Mouse (Mus musculus) heart, embryonic 11.5 days (tissue): ENCODE data around the gene Kynu. TPM values are rescaled to one million over a fixed set of nuclear protein-coding genes. Genes with fewer than 3 reads are reported as not detected.

Source experiments
- ATAC-seq: fragments of 200-750 bp; cut with Nextera tagmentation; replicated peaks from 2 replicates; pipeline ENCODE4 v1.8.0; 2017; ENCODE audit warnings: moderate library complexity; ENCODE audit not compliant: insufficient number of reproducible peaks, low FRiP score, low TSS enrichment
- H3K27ac ChIP-seq: fragments of 300-500 bp; sonication (generic); 2 replicates; pipeline ENCODE4 v1.5.1; 2014; ENCODE audit warnings: mild to moderate bottlenecking, low read depth, low read length
- H3K27me3 ChIP-seq: fragments of 300-500 bp; sonication (generic); 2 replicates; pipeline ENCODE4 v1.6.1; 2014; ENCODE audit warnings: mild to moderate bottlenecking, low read length, mixed read lengths; ENCODE audit not compliant: control insufficient read depth, insufficient read depth
- H3K36me3 ChIP-seq: fragments of 300-500 bp; sonication (generic); 2 replicates; pipeline ENCODE4 v1.6.1; 2014; ENCODE audit warnings: mild to moderate bottlenecking, low read length, moderate library complexity, mixed read lengths; ENCODE audit not compliant: control insufficient read depth, insufficient read depth
- H3K4me1 ChIP-seq: fragments of 300-500 bp; sonication (generic); 2 replicates; pipeline ENCODE4 v1.6.1; 2014; ENCODE audit warnings: low read length; ENCODE audit not compliant: control insufficient read depth, insufficient read depth
- H3K4me2 ChIP-seq: fragments of 300-500 bp; sonication (generic); 2 replicates; pipeline ENCODE4 v1.6.1; 2014; ENCODE audit warnings: mild to moderate bottlenecking, moderate library complexity
- H3K4me3 ChIP-seq: fragments of 300-500 bp; sonication (generic); 2 replicates; pipeline ENCODE4 v1.5.1; 2014; ENCODE audit warnings: low read depth, low read length
- H3K9ac ChIP-seq: fragments of 300-500 bp; sonication (generic); 2 replicates; pipeline ENCODE4 v1.6.1; 2014; ENCODE audit warnings: mild to moderate bottlenecking, low read depth, low read length, moderate library complexity
- H3K9me3 ChIP-seq: fragments of 300-500 bp; sonication (generic); replicated peaks from 2 replicates; pipeline ENCODE4 v1.6.1; 2016; ENCODE audit warnings: low read length; ENCODE audit not compliant: control insufficient read depth
- WGBS: fragments of 180-500 bp; shearing (Covaris S2); extraction: QIAGEN DNeasy Blood & Tissue Kit; methylation state at CpG from one replicate; pipeline ENCODE4 v1.1.7; 2014; ENCODE audit not compliant: insufficient replicate concordance; 5-methylcytosine and 5-hydroxymethylcytosine counted together
- polyA plus RNA-seq: library from polyadenylated mRNA; unstranded; fragments of >200 nt; fragmentation: Nextera tagmentation; extraction: Ambion mirVana; gene quantifications from 2 replicates; pipeline ENCODE4 v1.2.1, GENCODE M21; 2014

Kynu gene
- polyA plus RNA-seq, 1 experiment from 2014 or later: not detected

GRCm38 (mm10) chr2:43556985-43557384 lies 1.9 kb downstream of the Kynu start:
- Histone ChIP-seq H3K4me2 (no peak overlapping the region), H3K36me3 (no peaks in the 10 kb centered on the region), H3K27ac (no peak overlapping the region), H3K27me3 (no peaks in the 10 kb centered on the region), H3K4me1 (no peaks in the 10 kb centered on the region), H3K4me3 (no peak overlapping the region), H3K9ac (no peak overlapping the region), H3K9me3 (no peaks in the 10 kb centered on the region)
- no peak for ATAC-seq
- 81% methylated on average over 3 of the region's 3 CpGs for WGBS

DNA sequence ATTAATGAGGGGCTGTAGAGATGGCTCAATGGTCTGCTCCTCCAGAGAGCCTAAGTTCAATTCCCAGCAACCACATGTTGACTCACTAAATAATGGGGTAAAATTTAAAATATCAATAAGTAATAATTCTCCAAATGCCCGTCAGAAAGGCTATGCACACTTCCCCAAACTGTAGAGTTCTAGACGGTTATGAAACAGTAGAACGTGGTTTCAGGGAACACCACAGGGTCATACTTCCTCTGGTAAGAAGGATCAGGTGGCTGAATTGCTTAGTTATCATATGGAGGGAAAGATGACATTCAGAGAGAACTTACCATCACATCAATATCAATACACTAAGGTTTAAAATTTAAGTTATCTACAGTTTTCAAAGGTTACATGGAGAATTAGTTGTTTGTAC lies 6.1 kb downstream of the Kynu start:
- Histone ChIP-seq H3K4me1 (no peaks in the 10 kb centered on the region), H3K9me3 (no peaks in the 10 kb centered on the region), H3K27ac (no peak overlapping the region), H3K9ac (no peak overlapping the region), H3K27me3 (no peaks in the 10 kb centered on the region), H3K4me2 (no peak overlapping the region), H3K36me3 (no peaks in the 10 kb centered on the region), H3K4me3 (no peak overlapping the region)
- no peak for ATAC-seq
- 87% methylated on average over 3 of the region's 3 CpGs for whole genome bisulfite sequencing

DNA sequence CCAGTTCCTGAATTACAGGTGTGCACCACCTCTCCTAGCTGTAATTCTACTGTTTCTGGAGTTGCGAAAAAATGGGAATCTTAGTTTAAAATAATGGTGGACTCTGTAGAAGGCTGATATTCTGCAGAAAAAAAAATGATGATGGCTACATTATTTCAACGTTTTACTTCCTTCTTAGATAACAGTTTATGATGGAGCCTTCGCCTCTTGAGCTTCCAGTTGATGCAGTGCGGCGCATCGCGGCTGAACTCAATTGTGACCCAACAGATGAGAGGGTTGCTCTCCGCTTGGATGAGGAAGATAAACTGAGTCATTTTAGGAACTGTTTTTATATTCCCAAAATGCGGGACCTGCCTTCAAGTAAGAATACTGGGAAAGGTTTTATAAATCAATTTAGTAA lies 7.7 kb downstream of the Kynu start:
- no peaks in the 10 kb centered on the region for H3K4me1 ChIP-seq
- H3K4me2 ChIP-seq: no peak overlapping the region
- no peaks in the 10 kb centered on the region for H3K27me3 ChIP-seq
- no peak overlapping the region for H3K4me3 ChIP-seq
- no peaks in the 10 kb centered on the region for H3K9me3 ChIP-seq
- 88% methylated on average over 9 of the region's 9 CpGs for WGBS
- H3K36me3 ChIP-seq: no peaks in the 10 kb centered on the region
- no peak overlapping the region for H3K9ac ChIP-seq
- H3K27ac ChIP-seq: no peak overlapping the region
- no peak for ATAC-seq

GRCm38 (mm10) chr2:43568406-43568805 lies 13.3 kb downstream of the Kynu start:
- Histone ChIP-seq H3K4me2 (no peak overlapping the region), H3K27me3 (no peaks in the 10 kb centered on the region), H3K4me3 (no peak overlapping the region), H3K9me3 (no peaks in the 10 kb centered on the region), H3K4me1 (no peaks in the 10 kb centered on the region), H3K27ac (no peak overlapping the region), H3K36me3 (no peaks in the 10 kb centered on the region), H3K9ac (no peak overlapping the region)
- no peak for ATAC-seq
- 59% methylated on average over 1 of the region's 1 CpGs for WGBS

DNA sequence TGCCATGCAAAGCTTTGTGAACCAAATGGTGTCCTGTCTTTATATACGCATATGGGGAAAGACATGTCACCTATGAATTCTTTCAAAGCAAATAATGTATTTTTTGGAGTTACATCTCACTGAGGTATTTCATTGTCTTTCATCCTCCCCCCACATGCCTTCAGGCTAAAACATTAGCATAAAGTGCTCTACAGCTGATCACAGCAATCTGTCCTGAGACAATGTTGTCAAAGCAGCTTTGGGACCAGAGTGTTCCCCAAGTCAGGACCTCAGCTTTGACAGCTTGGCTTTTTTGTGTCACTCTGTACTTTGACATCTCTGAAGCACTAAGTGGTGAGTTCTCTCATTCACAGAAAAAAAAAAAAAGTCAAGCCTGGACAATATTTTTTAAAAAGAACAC lies 18.4 kb downstream of the Kynu start:
- no peaks in the 10 kb centered on the region for H3K9me3 ChIP-seq
- H3K4me3 ChIP-seq: no peak overlapping the region
- no peaks in the 10 kb centered on the region for H3K27me3 ChIP-seq
- no peak for ATAC-seq
- no peaks in the 10 kb centered on the region for H3K4me1 ChIP-seq
- H3K36me3 ChIP-seq: no peaks in the 10 kb centered on the region
- no peak overlapping the region for H3K27ac ChIP-seq
- no peak overlapping the region for H3K9ac ChIP-seq
- H3K4me2 ChIP-seq: no peak overlapping the region
- WGBS: 82% methylated on average over 1 of the region's 1 CpGs

DNA sequence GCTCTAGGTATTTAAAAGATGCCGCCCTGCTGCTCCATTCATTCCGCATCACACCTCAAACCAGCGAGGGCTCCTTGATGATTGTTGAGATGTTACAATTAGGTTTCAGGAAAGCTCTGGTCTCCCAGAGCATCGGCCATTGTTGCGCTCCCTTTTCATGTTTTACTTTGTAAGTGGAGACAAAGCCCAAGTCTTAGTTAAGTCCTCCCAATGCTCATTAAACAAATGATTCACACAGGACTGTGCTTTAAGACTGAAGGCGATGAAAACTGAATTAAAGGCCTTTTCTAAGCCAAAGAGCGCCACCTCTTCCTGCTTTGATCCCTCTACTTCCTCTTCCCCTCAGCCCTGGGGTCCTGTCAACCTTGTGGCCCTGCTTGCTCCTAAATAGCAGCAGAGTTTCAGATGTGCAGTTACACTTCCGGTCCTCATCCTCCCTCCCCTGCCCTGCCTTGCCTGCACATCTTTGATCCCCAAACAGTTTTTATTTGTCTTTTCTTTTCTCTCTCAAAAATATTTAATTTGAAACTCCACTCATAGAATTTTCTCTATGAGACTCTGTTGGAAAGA lies 28.2 kb downstream of the Kynu start:
- no peaks in the 10 kb centered on the region for H3K36me3 ChIP-seq
- H3K27me3 ChIP-seq: no peaks in the 10 kb centered on the region
- H3K27ac ChIP-seq: no peak overlapping the region
- no peak for ATAC-seq
- no peak overlapping the region for H3K4me2 ChIP-seq
- no peak overlapping the region for H3K9ac ChIP-seq
- 73% methylated on average over 8 of the region's 8 CpGs for WGBS
- no peaks in the 10 kb centered on the region for H3K4me1 ChIP-seq
- H3K9me3 ChIP-seq: no peaks in the 10 kb centered on the region
- H3K4me3 ChIP-seq: no peak overlapping the region

DNA sequence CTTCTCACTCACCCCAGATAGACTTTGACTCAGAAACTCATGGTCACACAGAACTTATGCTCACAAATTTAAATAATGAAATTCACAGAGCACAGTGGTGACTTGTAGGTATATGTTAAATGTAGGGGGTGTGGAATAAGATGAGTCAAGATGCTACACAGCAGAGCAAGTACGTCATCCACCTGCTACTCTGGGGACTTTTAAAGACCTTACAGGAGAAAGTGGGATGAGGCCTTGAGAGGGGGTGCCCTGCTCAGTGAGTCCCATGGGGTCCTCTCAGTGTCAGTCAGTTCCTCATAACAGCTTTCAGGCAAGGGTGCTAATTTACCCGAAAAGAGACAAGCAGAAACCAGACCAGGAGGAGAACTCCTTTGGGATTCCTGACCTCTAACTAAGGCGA lies 30.4 kb downstream of the Kynu start:
- H3K9me3 ChIP-seq: no peaks in the 10 kb centered on the region
- 70% methylated on average over 3 of the region's 3 CpGs for WGBS
- no peaks in the 10 kb centered on the region for H3K27me3 ChIP-seq
- no peak overlapping the region for H3K27ac ChIP-seq
- no peak for ATAC-seq
- no peak overlapping the region for H3K9ac ChIP-seq
- no peak overlapping the region for H3K4me3 ChIP-seq
- no peak overlapping the region for H3K4me2 ChIP-seq
- no peaks in the 10 kb centered on the region for H3K4me1 ChIP-seq
- H3K36me3 ChIP-seq: no peaks in the 10 kb centered on the region

GRCm38 (mm10) chr2:43587832-43588231 lies 32.7 kb downstream of the Kynu start:
- Histone ChIP-seq H3K27ac (no peak overlapping the region), H3K4me3 (no peak overlapping the region), H3K27me3 (no peaks in the 10 kb centered on the region), H3K36me3 (no peaks in the 10 kb centered on the region), H3K4me1 (no peaks in the 10 kb centered on the region), H3K4me2 (no peak overlapping the region), H3K9me3 (no peaks in the 10 kb centered on the region), H3K9ac (no peak overlapping the region)
- 60% methylated on average over 2 of the region's 2 CpGs for WGBS
- ATAC-seq: no peak

GRCm38 (mm10) chr2:43592001-43592704 lies 37.0 kb downstream of the Kynu start:
- 59% methylated on average over 1 of the region's 1 CpGs for WGBS
- no peak overlapping the region for H3K9ac ChIP-seq
- no peak overlapping the region for H3K27ac ChIP-seq
- H3K4me1 ChIP-seq: no peaks in the 10 kb centered on the region
- no peaks in the 10 kb centered on the region for H3K9me3 ChIP-seq
- H3K36me3 ChIP-seq: no peaks in the 10 kb centered on the region
- ATAC-seq: no peak
- H3K4me3 ChIP-seq: no peak overlapping the region
- H3K27me3 ChIP-seq: no peaks in the 10 kb centered on the region
- H3K4me2 ChIP-seq: no peak overlapping the region
